Mouse (Mus musculus): ENCODE data around the gene Ralgapb.
A peak's percentile ranks its signal among the peaks of the same experiment; 100 is the strongest.

Gene Ralgapb

DNA sequence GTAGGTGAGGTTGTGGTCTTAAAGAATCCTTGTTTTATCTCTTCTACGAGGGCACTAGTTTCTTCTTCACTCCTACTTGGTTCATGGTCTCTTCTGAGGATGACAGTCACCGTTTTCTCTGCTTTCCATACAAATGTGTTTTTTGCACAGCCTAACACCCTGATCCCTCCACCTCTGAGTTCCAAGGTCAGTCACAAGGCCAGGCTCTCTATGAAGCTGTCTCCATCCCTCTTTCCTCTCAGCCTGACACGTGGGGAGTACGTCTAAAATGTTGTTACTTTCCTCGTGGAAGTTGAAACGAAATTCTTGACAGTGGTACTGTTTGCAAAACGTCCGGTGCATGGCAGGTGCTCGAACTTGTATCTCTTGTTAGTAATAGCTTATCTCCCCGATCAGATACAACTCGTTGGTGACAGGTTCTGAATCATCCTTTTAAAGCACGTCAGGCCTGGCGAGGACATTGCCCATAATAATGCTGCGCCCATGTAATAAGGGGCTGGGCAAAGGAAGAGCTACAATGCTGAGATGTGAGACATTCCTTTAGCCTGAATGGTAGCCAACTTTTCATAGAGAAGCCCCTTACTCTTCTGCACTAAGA lies 552 bp upstream of the Ralgapb start:
- no peak for DNase-seq

DNA sequence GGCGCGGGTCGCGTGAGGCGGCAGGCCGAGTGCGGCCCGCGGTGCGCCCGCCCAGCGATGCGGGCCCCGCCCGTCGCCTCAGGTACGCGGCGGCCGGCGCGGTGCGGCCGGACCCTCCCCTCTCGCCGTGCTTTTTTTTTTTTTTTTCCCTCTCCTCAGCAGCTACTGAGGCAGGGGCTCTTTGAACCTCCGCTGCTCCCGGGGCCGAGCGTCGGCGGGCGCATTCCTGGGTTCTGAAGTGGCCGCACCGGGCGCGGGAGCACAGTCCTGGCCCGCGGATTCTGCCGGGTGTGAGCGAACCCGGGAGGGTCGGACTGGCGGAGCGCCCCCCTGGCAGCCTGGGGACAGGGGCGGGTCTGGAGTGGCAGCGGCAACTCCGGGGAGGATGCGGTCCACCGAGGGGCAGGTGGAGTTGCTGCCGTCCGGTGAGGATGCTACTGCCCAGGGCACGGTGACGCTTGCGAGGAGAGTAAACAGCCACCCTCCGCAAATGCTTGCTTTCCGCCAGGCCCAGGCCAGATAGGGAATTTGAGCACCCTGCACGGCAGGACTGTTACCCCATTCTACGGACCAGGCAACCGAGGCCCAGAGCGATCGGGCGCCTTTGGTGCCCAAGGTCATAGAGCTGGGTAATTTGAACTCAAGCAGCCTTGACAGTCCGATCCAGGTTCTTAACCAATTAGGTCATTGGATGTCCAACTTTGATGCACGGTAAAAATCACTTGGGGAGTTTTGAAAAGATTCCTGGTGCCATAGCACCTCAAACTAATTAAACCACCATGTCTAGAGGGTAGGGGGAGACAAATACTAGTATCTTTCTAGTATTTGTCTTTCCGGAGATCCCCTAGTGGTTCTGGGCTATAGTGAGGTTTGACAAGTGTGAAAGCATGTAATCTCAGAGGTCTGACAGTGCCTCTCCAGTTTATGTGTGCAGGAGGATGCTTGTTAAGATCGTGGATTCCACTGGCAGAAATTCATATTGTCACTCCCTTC lies 670 bp downstream of the Ralgapb start:
- peak; percentile 22 to 64 for DNase-seq

DNA sequence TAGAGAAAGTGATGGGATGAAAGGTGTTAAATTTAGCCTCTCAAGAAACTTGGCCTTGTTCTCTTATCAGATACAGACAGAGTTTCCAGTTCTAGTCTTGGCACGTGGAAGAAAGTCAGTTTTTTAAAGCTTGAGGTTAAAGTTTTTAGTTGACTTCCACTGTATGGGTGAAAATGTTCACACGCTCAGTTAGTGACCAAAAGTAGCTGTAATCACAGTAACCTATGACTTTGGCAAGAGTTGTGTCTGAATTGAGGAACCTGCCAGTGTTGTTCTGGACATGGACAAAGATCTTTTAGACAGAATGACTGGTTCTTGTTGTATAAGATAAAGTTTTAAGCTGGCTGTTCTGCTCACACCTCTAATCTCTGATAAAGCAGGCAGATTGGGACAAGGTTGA lies 3.6 kb downstream of the Ralgapb start:
- no peak for DNase-seq

DNA sequence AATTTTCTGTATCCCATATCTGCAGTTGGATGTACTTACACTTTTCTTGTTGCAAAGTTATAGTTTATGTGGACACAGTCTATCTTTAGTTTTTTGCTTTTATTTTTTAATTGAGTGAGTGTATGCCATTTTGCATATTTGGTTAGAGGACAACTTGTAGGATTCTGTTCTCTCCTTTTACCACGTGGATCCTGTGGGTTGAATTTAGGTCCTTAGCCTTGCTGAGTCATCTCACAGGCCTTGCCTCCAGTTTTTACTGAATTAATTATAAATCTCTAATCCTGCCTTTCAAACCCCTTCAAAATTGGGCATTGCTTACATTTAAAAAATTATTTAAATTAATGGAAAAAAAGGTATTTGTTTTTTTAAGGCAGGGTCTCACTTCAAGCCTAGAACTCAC lies 6.2 kb downstream of the Ralgapb start:
- no peak for DNase-seq

DNA sequence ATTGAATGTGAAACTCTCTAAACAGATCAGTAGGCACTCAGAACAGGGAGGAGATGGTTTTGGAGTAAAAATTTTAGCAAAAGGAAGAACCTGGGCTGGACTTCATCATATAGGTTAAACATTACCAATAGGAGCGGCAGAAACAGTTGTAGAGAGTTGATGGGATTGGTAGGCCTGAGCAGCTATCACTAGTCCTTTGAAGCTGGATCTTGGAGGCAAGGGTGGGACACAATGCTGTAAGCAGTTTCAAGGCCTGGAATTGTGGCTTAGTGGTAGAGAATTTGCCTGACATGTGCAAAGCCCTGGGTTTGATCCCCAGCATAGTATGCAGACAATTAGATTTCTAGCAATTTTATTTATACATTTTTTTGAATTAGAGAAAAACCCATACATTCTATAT lies 9.0 kb downstream of the Ralgapb start:
- DNase-seq = no peak

DNA sequence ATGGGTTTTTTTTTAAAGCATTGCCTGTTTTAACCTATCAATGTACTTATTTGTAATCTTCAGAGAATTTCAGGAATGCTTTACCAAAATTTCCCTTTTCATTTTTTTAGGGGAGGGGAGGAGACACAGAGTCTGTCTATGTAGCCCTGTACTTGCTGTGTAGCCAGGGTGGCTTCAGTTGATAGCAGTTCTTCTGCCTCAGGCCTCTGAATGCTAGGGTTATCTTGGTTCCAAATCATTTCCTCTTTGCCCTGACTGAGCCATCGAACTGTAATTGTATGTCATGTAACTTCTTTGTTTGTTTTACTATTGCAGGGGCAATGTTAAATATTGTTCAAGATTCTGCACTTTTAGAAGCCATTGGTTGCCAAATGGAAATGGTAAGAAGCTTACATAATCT lies 36.2 kb downstream of the Ralgapb start:
- no peak for DNase-seq

DNA sequence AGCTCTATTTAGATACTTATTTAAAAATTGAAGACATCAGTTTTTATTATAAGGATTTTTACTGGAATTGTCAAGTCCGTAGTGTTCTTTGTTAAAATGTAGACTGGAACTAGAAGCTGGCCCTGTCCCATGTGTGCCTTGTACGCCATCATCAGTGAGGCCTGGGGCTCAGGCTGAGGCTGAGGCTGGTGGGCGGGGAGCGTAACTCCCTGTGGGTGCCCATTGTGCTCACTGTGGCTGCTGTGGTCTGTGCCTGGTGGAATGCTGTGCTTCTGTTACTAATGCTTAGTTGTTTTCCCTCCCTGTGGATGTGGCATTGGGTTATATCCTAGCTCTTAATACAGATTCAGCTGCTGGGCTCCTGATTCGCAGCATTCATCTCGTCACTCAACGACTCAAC lies 40.2 kb downstream of the Ralgapb start:
- DNase-seq = no peak

DNA sequence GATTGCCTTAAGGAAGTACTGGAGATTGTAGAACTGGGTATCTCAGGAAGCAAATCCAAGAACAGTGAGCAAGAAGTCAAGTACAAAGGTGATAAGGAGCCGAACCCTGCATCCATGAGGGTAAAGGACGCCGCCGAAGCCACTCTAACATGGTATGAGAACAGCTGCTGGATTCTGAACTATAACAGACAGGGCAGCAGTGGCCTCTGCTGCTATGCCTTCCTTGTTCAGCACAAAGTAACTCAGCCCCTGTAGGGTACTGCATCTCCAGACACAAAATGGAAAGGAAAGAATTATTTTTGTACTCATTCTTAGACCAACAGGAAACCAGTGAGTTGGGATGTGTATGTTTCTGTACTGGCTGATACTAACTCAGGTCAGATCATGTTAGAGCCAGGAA lies 46.8 kb downstream of the Ralgapb start:
- no peak for DNase-seq

DNA sequence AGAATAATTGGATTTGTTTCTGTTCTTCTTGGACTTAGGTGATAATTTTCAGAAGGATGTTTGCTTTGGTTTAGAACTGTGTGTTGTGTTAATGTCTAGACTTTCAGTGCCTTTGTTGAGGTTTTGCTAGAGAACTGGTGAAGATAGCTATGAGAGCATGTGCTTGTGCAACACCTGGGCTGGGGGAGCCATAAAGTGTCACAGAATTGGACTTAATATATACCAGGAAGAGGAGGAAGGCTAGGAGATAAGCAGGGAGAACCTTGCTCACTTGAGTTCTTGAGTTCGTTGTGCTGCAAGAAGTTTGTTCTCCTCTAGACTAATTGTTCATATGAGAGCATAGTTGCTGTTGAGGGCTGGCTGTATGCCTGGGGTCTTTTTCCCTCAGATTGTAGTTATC lies 48.0 kb downstream of the Ralgapb start:
- DNase-seq = no peak

DNA sequence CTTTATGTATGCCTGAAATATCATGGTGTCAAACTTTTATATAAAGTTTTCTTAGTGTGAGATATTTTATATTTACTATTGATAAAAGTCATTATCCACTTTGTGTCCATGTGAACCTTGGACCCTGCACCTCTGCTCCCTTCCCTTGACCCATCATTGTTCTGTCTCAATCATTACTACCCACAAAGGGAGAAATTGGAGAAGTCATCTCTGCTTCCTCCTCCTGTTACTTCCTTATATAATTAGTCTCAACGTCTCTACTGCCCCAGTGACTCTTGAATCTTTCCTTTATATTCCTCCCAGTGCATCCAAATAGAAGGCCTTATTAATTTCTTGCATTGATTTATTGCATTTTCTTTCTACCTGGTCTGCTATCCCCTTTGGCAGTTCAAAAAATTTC lies 52.8 kb downstream of the Ralgapb start:
- DNase-seq = no peak

DNA sequence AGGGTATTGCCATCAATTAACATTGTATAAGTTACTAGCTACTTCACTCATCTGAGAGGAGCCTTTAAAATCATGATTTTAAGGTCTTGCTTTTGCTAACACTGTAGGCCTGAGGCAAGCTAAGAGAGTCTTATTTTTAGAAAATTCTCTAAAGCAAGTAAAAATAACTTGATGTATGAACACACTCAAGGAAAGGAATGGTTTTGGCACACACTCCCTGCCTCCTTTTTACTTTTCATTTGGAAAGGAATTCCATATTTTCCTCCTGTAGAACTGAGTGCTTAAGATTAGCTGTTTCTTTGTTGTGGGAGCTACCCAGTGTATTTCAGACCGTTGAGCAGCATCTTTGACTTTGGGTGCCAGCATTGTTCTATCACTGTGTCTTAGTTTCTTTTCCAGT lies 64.5 kb downstream of the Ralgapb start:
- DNase-seq = no peak

DNA sequence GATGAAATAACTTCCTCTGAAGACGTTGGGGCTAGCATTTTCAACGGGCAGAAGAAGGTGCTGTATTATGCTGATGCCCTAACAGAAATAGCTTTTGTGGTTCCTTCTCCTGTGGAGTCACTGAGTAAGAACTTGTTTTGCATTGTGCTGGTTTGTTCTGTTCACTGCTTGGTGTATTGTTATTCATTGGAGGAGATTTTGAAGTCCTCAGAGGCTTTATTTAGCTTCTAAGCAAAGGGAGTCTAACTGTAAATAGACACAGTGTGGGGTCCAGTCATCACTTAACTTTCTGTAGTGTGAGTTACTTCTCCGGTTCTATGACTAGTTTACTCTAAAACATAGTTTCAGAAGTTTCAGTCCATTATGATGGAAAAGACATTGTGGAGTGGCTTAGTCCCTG lies 68.0 kb downstream of the Ralgapb start:
- no peak for DNase-seq

DNA sequence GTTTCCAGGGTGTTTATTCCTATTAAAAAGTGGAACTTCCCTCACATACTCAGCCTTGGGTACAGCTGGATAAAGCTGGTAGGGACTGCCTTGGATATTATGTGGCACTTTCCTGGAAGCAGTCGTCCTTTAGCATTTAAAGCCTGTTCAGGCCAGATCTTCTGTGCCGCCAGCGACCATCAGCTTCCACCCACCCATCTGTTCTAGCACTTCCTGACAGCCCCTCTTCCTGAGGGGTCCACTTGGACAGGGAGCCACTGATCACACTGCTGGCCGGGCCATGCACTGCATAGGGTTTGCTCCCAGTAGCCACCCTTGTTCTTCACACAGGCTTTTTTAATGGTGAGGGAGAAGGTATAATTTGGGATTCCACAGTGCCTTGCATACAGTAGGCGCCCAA lies 88.8 kb downstream of the Ralgapb start:
- DNase-seq = no peak

DNA sequence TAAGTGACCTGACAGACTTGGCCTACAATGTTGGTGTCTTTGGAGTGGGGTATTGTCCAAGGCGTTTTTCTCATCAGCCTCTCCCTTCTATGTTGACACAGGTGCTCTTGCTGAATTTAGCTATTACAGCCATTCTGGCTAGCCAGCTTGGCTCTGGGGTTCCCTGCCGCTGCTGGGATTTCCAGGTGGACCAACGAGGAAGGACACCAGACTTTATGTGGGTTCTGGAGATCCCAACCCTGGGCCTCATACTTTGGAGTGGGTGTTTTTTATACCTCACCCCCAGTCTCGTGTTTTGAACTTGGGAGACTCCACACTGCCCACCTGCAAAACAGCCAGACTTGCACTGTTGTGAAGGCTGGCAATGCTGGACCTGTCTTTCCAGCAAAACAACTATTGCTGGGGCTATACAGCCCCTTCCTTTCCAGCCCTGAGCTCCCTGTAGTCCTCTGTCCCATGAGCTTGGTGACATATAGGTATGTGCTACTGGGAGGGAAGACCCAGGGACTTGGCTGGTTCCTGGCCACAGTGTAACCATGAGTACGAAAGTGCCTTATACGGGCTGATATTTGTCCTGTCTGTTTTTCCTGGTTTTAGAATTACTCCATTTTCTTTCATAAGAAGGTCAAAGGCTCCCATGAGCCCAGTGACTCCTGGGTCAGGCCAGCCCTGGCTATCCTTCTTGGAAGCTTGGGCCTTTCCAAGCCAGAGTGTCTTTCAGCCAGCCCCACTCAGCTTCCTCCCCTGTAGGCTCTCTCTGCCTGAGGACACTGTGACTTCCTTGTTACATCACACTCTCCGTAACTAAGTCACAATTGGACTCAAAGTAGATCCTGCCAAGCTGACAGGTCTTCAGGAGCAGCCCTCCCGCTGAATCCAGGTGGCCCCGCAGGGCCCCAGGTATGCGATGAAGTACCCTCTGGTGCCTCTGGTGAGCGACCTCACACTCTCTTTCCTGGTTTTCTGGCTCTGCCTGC lies 92.5 kb downstream of the Ralgapb start, which contains the start of gene Adig:
Gene Adig (plus strand): TSS at position 777 of the 977 bp plus-strand sequence.
- DNase-seq = no peak

DNA sequence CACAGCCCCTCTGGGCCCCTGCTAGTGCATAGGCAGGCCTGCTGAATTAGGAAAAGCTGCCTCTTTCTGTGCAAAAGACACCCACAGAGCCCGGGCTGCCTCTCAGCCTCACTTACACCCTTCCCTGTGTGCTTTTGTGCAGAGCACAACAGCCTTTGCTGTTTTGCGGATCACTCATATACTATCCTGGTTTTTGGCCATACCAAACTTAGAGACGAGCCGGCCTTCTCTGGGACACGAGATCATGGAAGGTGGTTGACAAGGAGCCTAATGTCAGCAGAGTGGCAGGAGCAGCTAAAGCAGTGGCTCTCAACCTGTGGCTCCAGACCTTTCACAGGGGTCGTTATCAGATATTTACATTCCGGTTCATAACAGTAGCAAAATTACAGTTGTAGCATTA lies 93.6 kb downstream of the Ralgapb start:
- no peak for DNase-seq

DNA sequence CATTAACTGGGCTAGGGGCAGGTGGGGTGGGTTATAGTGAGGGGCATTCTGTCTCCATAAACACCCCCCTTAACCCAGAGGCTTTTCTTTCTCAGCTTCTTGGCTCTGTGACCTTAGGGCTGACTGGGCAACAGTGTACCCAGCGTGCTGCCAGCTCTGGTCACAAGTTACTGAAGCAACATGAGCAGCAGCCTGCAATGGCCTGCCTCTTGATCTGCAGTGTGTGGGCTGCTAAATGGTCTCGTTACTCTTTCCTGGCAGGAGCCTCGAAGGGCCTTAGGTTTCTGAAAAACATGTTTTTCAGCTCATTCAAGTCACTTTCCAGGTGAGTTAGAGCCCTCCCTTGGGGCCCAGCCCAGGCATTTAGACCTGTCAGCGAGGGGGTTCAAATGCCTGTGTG lies 94.0 kb downstream of the Ralgapb start:
- DNase-seq = no peak

DNA sequence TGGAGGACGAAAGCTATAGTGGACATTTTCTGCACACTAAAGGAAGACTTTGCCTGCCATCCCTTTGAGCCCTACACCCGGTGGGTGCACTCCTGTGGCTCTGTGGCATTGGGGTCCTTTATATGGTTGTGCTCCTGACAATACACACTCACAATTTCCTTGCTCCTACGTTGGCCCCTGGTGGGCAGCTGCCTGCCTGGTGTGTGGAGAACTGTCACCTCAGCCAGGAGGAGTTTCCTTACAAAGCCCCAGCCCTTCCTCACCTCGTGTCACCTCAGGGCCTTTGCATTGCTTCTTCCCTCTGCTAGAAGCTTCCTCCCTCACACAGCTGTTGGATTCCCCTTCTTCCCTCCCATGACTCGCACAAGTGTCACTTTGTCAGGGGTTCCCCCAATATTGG lies 96.8 kb downstream of the Ralgapb start:
- peak in 1 of 2 experiments; percentile 19 for DNase-seq

DNA sequence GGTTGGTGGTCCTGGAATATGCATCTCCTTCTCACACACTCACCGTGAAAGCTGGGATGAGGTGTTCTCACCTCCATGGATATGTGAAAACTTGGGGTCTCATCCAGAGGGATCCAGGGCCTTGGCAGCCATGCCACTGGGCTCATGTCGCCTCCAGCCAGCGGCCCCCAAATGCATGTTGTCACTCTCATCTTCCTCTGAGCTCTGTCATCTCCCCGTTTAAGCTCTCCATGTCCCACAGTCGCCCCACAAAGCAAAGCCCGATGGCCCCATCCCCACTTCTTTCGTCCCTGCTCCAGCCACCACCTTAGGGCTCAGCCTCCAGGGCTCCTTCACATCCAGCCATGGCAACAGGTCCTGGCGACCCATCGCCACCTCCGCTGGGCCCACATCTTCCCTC lies 97.4 kb downstream of the Ralgapb start:
- DNase-seq = peak in 1 of 2 experiments; percentile 27

DNA sequence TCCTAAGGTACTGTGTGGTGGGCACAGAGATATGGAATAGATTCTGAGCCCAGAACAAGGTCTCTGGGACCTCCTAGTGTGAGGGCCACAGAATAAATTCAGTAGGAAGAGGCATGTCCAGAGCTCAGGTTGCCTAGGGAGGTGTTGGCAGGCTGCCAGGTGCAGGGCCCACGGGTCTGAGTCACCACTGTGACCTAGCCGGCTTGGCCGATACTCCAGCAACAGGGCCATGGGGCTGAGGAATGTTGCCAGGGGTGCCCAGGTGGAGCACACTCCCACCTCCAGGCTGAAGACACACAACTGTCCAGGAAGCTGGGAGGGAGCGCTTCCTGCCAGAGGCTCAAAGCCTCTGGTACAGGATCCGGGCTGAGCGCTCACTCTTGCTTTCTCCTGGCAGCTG lies 101.0 kb downstream of the Ralgapb start:
- DNase-seq = peak; percentile 76 to 87

DNA sequence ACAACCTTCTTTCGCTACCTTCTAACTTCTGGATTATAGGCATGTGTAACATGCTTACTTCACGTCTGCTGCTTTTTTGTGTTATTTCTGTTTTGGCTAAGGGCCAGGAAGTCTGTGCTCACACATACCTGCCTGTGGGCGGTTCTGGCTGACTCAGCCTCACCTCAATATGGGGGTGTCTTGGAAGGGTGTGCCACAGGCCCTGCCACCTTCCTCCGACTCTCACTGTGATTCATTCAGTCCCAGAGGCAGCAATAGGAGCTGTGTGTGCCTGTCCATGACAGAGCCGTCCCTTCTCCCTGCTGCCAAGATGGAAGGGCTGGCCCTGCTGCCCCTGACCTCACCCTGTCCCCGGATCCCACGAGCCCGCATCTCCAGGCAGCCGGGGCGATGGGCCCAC lies 102.9 kb downstream of the Ralgapb start, which contains the start of gene Arhgap40:
Gene Arhgap40 (plus strand): TSS at position 269 of the 400 bp plus-strand sequence.
- DNase-seq = no peak

DNA sequence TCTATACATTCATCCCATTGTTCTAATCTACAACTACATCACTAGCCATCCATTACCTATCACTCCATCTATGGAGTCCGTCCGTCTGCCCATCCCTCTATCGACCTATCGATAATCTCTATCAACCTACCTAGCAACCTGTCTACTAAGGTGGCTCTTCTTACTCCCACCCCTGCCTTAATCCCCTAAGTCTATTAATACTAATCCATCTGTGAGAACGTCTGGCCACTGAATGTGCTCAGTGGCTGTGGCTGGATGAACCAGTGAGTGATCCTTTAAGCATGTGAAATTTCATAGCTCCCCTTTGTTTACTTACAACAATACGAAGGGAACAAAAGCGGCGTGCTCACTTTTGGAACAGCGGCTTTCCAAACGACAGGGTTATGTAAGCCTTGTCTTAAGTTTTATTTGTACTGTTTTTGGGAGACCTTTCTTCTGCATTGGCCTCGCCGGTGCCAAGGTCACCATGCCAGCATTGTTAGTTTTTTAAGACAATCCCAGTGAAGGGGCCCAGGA lies 104.2 kb downstream of the Ralgapb start:
- no peak for DNase-seq

DNA sequence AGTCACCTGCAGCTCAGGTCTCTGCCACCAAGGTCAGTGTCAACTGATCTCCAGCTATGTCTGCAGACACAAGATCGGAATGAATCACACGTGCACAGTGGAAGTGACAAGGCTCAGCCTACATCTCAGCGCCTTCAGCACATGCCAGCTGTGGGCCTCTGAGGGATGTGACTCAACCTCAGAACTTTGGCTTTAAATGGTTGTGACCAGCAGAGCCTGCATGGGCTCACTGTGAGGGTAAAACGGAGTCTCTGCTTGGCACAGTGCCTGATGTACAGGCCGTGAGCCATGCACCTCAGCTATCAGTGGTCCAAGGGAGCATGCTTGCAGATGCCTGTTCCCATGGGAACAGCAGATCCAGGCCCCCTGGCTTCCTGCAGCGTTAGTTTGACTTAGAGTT lies 108.9 kb downstream of the Ralgapb start:
- DNase-seq = no peak

DNA sequence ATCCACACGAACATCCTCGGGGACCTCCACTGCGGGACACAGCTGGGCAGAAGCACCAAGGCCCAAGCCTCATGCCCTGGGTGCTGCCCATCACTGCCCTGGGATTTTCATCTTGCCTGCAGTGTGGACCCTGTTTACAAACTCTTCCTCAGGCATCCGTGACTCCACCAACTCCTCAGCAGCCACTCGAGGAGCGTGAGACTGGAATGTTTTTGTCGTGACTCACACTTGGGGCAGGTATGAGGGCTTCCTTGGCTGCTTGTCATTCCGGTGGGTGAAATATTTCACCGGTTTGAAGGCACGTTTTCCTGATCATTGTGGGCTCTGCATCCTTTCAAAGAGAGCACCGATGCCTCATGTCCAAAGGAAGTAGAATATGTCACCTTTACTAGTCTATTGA lies 109.4 kb downstream of the Ralgapb start:
- DNase-seq = no peak
